Mouse (Mus musculus) liver, embryonic 14.5 days (tissue): ENCODE measurements at regions not wholly inside any gene's neighbourhood (a gene's known extent, or its start where the extent isn't known, plus 50 kb on each side); places are given as distances from the start of the nearest gene placed in this dataset.

Source experiments
- CTCF ChIP-seq: IDR thresholded peaks from 2 replicates; pipeline ENCODE4 v1.5.1; 2016; ENCODE audit warnings: antibody characterized with exemption, low read depth, control low read depth
- EP300 ChIP-seq: IDR thresholded peaks from 2 replicates; pipeline ENCODE4 v1.6.1; 2016; ENCODE audit warnings: antibody characterized with exemption, low read depth

DNA sequence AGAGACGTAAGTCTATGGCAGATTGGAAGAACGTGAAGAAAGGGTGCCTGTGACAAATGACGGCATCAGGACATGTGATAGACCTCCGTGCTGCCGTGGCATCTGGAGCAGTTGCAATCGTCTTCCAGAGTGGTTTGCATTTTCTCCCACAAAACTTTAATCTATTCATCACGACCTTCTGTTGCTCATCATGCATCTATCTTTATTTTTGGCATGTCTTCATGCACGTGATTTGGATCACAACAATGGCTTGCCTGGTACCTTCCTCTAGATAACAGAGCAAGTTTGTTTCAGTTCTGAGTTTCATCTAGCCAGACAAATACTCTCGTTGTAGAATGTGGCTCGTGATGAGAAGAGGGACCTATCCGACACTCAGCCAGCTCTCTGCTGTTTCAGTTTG lies 164.4 kb upstream of the Spaca1 start:
- TF ChIP-seq CTCF (no peak), EP300 (no peak)
